Mouse (Mus musculus) adrenal gland, postnatal 10 days (tissue): ENCODE results near the gene Olfr458. TPM values are rescaled to one million over a fixed set of nuclear protein-coding genes. Genes with fewer than 3 reads are reported as not detected.
"Not testable (repeated sequence)": the region's sequence is repeated elsewhere in the genome, so short reads cannot be mapped to it uniquely, and the experiment has no call there.

Experiments used
- DNase-seq: peaks from one replicate; pipeline ENCODE4 v3.0.0; 2021; ENCODE audit warnings: mixed read lengths
- long read RNA-seq, 2 experiments: library from polyadenylated mRNA; stranded (forward); transcript quantifications; one replicate each; pipeline ENCODE4 v2.0.0; 2021
- total RNA-seq, 2 experiments: library from RNA; stranded (reverse); gene quantifications; 2 replicates each; pipeline ENCODE4 v1.2.3; 2021

Gene Olfr458
- total RNA-seq, result not detected
- long read RNA-seq, experiment 1, result 0 reads
- long read RNA-seq, experiment 2, result 0 reads

DNA sequence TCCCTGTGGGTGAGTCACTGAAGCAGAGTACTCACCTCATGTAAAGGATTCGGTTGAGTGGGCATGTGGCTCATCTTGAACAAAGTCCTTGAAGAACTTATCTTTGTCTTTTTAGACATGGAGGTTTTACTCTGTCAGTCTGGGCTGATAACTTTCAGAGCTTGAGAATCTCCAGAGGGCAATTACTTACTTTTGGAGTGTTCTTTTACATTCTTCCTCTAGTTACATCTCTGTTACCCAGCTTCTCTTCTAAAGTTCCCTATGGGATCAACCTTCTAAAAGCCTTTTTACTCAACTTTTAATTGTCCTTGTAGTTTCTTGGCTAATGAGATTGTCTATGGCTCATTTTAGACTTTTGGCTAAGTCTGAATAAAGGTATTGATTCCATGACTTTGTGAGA lies at the start of gene Olfr458:
Gene Olfr458 (minus strand): TSS at position 101 of the 400 bp plus-strand sequence.
- no peak for DNase-seq

DNA sequence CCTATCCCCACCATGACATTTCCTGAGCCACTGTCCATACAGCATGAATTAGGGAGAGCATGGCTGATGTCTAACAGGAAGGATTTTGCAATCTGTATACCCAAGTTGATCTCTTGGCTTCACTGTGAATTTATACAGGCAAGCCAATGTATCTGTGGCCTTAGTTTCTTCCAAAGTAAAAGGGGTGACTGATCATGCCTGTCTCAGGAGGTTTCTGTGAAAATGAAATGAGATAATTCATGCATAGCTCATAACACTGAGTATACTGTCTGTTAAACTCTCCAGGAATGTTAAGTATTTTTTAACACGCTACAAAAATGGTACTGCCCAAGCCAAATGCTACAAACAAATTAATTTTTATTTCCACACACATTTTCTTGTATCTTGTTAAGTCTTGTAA lies 48.5 kb upstream of the Olfr458 start:
- no peak for DNase-seq

DNA sequence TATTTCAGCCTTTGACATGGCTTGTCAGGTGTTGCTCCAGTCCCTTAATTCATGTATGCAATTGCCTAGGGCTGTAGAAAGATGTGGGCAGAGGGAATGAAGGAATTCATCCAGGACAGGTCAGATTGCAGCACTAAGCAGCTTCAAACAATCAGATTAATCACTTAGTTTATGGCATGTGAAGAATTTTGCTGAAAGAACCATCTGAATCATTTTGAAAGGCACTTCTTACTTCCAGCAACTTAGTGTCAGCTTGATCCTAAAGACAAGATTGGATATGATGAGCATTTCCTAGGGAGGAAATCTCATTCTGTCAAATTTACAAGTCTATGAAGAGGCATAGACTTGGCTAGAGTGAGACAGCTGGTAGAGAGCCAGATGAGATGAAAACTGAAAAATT lies 44.3 kb upstream of the Olfr458 start:
- DNase-seq, result no peak

DNA sequence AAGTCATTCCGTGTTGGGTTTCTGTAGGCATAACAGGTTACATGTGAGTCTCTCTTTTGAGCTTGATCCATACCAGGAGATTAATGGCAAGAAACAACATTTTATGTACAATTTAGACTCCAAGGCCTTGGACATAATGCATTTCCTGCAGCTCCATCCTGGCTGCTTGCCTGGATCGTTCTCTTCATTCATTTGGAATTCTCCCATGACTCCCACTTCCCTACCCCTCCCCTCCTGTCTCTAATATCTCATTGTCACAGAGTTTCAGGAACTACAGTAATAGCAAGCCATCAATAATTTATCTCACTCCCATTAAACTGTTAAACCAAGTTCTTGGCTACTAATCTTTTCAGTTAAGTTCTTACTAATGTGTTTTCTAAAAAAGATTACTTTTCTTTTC lies 38.5 kb upstream of the Olfr458 start:
- DNase-seq, result peak; percentile 24

DNA sequence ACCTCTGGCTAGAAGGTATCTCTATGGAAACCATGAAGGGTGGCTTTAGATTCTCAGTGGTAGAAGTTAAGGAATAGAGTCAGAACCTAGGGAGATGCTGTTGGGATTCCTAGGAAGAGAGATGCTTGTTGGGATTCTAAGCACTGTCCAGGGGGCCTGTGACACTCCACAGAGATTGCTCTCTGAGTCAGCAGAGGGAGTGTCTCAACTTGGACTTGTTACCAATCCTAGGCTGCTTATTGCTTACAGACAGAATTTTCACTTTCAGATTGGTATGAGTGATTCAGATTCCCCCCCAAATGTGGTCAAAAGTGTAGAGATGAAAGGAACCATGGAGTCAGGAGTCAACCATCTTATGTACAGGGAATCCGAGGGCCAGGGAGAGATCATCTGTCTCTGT lies 24.7 kb upstream of the Olfr458 start:
- no peak for DNase-seq

DNA sequence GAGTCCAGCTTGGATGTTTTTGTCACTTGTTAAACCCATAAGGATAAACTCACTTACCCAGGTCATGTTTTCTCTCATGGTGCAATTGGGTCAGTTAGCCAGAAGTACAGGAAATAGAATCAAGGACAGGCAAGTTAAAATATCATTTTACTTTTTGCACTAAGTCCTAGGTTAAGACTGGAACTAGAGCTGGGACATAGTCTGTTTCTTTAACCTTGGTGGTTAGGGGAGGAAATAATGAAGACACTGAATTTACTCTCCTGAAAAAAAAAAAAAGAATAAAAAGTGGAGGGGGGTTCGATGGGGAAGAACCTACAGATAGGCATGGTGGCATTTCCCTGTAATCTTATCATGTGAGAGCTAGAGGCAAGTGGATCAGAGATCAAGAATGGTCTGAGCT lies 22.1 kb upstream of the Olfr458 start, which contains the start of gene Olfr456:
Gene Olfr456 (minus strand): TSS at position 101 of the 400 bp plus-strand sequence.
- no peak for DNase-seq

DNA sequence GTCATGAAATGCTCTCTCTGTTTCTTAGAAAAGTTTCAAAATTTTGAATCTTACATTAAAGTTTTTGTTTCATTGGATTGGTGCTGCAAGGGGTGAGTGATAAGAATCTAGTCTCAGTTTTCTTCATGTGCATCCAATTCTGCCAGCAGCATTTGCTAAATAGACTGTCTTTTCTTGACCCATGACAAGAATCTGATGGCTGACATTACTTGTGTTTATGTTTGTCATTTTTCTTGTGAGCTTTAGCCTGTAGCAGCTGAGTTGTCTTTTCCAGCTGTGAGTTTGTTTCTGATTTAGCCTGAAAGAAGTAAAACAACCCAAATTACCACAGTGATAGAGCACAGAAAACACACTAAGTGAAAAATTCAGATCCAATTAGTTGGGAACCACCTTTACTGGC lies 19.6 kb upstream of the Olfr458 start:
- DNase-seq, result no peak

DNA sequence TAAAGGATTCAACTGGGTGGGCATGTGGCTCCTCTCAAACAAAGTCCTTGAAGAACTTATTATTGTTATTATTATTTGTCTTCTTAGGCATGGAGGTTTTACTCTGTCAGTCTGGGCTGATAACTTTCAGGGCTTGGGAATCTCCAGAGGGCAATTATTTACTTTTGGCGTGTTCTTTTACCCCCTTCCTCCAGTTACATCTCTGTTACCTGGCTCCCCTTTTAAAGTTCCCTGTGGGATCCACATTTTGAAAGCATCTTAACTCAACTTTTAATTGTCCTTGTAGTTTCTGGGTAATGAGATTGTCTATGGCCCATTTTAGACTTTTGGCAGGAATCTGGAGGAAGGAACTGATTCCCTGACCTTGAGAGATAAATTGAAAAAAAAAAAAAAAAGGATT lies 11.2 kb upstream of the Olfr458 start, which contains the start of gene Olfr457:
Gene Olfr457 (minus strand): TSS at position 101 of the 400 bp plus-strand sequence.
- DNase-seq, result no peak

DNA sequence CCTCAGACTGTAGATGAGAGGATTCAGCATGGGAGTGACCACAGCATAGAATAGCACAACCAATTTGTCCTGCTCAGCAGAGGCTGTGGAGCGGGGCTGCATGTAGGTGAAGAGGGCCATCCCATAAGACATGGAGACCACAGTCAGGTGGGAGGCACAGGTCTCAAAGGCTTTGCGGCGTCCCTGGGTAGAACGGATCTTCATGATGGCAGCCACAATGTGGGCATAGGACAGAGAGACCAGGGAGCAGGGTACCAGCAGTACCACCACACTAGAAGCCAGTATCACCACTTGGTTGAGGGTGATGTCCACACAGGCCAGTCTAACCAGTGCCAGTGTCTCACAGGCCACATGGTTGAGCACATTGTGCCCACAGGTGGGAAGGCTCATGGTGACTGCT lies 6.3 kb upstream of the Olfr458 start:
- not testable (repeated sequence) for DNase-seq

DNA sequence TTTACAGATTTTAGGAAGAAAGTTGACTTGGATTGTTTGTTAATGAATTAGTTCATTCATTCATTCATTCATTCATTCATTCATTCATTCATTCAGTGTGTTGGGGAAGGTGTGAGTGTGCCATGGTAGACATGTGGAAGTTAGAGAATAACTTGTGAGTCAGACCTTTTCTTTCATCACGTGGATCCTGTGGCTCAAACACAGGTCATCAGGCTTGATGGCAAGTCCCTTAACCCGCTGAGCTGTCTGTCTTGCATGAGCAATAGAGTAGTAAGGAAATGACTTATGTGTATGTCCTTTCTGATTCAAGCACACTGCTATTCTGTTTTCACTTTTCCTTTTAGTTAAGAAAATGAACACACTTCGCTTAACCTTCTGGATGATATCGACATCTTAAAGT lies 5.5 kb upstream of the Olfr458 start:
- no peak for DNase-seq

DNA sequence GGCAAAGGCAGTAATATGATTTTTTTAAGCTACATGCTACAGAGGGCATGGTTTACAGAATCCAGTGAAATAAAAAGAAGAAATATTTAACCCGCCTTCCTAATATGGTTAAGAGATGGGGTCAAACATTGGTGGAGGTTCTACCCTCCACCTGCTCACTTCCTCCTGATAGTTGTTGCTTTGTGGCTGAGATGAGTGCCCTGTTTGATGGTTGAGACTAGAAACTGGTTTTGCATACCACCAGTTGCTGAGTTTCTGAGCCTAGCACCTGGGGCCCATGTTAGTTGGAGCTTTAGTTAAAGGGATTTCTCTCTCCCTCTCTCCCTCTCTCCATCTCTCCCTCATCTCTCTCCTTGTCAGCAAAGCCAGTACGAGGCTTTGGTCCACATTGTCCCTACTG lies 17.6 kb downstream of the Olfr458 start:
- DNase-seq, result no peak

DNA sequence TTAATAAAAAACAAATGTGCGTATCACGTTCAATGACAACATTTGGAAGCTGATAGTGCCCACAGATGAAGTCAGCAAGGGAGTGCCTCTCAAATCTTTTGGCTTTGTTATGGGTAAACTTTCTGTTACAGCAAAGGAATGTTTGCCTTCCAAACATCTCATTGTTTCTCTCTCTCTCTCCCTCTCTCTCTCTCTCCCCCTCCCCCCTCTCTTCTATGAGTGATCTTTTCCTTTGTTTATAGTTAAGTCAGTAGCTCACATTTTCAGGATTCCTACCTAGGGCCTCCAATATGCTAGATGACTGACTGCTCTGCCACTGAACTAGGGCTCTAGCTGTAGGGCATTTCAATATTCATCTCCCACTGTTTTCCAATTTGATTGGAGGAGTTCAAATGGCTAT lies 20.5 kb downstream of the Olfr458 start:
- no peak for DNase-seq

DNA sequence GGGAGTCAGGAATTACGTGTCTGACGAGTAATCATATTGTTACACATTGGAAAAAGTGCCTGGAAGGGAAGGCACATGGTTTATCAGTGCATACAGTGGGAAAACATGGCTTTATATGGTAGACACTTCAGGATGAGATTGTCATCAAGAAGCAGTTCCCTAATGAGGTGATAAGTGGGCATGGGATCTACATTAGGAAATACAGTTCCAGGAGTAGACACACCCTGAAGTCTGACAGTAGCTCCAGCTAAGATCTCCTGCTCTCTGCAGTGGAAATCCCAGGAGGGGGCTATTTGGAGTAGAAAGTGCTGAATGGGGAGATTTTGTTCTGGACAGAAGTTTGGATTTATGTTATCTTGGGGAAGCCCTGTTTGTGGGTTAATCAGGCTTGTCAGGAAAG lies 23.6 kb downstream of the Olfr458 start:
- no peak for DNase-seq

DNA sequence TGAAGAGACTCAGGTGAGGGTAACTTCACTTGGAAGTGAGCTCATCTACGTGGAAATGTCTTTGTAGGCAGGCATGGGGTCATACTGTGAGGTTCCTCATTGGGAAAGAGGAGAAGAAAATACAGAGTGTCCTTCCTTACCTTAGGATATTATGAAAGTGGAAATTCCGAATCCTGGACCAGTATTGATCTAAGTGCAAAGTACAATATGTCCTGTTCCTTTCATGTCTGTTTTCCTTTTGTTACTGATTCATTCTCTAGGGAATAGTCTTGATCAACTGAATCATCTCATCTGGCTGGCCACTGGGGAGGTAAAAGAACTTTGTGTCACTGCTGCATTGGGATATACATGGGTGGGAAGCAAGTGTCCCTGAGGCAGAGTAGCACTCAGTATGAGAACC lies 29.5 kb downstream of the Olfr458 start:
- DNase-seq, result no peak

DNA sequence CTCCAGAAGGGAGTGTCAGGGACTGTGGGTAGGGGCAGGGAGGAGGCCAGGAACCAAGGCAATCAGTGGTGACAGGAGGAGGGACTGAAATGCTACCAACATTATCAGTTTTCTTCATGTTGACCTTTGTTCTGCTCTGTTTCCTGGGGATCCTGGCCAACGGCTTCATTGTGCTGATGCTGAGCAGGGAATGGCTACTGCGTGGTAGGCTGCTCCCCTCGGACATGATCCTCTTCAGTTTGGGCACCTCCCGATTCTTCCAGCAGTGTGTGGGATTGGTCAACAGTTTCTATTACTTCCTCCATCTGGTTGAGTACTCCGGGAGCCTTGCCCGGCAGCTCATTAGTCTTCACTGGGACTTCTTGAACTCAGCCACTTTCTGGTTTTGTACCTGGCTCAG lies 30.6 kb downstream of the Olfr458 start, which contains the start of gene Tas2r126:
Gene Tas2r126 (plus strand): TSS at position 90 of the 400 bp plus-strand sequence.
- no peak for DNase-seq

DNA sequence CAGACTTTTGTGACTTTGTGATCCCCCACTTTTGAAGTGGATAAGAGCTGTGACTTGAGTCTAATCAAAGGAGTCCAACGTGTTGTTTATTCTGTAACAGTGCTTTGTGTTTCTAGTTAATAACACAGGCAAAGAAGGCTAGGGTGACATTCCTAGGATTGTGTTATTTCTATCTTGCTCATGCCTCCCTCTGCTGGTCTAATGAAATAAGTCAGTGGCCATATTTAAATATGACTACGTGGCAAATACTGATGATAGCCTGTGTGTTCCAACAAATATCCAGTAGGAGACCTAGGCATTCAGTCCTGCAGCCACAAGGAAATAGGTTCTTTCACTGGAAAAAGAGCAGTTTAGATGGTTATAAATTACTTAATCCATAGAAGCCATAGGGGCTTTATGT lies 31.4 kb downstream of the Olfr458 start:
- DNase-seq, result no peak

DNA sequence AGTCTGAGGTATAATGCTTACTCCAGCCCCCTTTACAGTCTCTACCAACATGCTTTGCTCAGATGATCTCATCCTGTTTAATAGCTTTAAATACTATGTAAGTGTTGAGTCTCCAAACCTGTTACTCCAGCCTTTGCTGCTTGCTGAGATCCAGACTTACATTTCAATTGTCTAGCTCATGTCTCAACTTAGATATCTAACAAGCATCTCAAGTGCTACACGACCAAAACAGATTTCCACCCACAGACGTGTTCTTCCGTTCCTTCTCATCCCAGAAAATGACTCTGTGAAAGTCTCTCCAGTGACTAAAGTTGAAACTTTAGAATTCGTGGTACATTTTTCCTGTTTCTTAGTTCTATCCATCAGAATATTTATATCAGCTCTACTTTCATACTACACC lies 38.7 kb downstream of the Olfr458 start:
- no peak for DNase-seq

DNA sequence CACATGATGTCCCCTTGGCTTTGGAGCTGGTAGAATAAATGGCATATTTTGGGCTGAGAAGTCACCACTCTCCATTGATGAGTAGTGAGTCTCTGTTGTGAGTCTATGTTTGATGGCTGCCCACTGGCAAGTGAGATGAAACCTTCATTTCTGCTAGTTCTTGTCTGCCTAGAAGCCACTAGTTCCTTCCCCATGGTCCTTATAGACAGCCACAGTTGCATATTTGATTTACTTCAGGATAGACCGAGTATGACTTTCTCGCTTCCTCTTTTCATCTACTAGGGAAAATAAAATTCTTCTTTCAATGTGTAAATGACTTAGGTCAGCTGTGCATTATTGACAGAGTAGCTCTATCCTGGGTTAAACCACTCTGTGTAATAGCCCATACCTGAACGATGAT lies 40.5 kb downstream of the Olfr458 start:
- no peak for DNase-seq

DNA sequence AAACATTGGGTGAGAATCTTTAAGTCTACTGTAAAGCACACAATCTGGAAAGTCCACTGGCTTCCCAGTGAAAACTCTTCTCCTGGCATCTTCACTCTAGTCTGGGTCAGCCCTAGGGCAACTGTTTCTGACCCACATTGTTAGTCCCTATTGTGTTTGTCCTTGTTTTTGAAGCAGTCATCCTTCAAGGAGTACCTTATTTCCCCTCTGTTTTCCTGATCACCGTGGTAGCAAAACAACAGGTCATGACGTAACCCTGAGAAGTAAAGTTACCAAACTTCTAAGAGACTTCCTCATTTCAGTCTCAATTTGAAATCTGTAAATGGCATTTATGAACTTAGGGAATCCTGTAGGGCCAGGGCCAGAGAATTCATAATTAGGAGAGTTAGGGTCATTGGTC lies 43.6 kb downstream of the Olfr458 start:
- DNase-seq, result no peak

DNA sequence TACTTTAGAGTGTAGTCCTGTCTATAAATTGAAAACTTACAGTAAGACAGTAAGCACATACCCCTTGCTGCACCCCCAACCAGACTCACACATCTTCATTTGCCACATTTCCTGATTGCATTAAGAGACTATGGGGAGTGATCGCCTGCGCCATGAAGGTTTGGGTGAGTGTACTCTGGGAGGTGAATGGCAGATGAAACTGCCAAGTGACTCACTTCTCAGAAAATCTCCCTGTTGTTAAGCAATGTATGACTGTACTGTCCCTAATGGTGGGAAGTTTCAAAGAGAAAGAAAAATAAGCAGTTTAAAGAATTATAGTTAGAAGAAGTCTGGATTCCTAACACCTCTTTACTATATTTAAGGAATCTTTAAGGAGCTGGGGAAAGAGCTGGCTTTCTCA lies 45.6 kb downstream of the Olfr458 start:
- DNase-seq, result no peak

Other genes starting within 250 kb of the Olfr458 start
- not detected for gene Tas2r144, start 249.9 kb downstream of the Olfr458 start, total RNA-seq
- gene Gstk1, start 219.3 kb downstream of the Olfr458 start, total RNA-seq, result 10 to 100 TPM; 77.8 TPM
- gene Tmem139, start 203.2 kb downstream of the Olfr458 start, total RNA-seq, result under 1 TPM; 0.45 to 0.70 TPM
- 10 to 100 TPM; 20.9 to 33.4 TPM for gene Casp2, start 200.2 kb downstream of the Olfr458 start, total RNA-seq
- gene Clcn1, start 178.5 kb downstream of the Olfr458 start, total RNA-seq, result 1 to 10 TPM in 1 of 2 experiments, under 1 TPM in 1; 0.81 to 5.7 TPM
- gene Fam131b, start 140.6 kb downstream of the Olfr458 start, total RNA-seq, result 1 to 10 TPM in 1 of 2 experiments, under 1 TPM in 1; 0.81 to 1.2 TPM
- 100 to 1,000 TPM in 1 of 2 experiments, 10 to 100 TPM in 1; 73.1 to 112 TPM for gene Zyx, start 115.6 kb downstream of the Olfr458 start, total RNA-seq
- gene Epha1, start 91.9 kb downstream of the Olfr458 start, total RNA-seq, result 1 to 10 TPM; 2.8 to 8.6 TPM
- 1 to 10 TPM; 1.0 to 1.9 TPM for gene Tas2r143, start 65.0 kb downstream of the Olfr458 start, total RNA-seq
- gene Tas2r135, start 59.8 kb downstream of the Olfr458 start, total RNA-seq, result 1 to 10 TPM in 1 of 2 experiments, under 1 TPM in 1; 0.99 to 2.0 TPM
- 1 to 10 TPM in 1 of 2 experiments, under 1 TPM in 1; 0.48 to 1.3 TPM for gene Tas2r126, start 30.7 kb downstream of the Olfr458 start, total RNA-seq
- not detected for gene Olfr457, start 11.1 kb upstream of the Olfr458 start, total RNA-seq
- gene Olfr456, start 22.0 kb upstream of the Olfr458 start, total RNA-seq, result not detected
- gene Olfr455, start 82.4 kb upstream of the Olfr458 start, total RNA-seq, result not detected
- gene Tcaf3, start 132.5 kb upstream of the Olfr458 start, total RNA-seq, result not detected
- 1 to 10 TPM; 7.8 to 8.9 TPM for gene Tcaf2, start 180.1 kb upstream of the Olfr458 start, total RNA-seq
- gene Tcaf1, start 244.9 kb upstream of the Olfr458 start, total RNA-seq, result 10 to 100 TPM; 44.3 to 48.2 TPM